Mouse (Mus musculus) intestine, embryonic 15.5 days (tissue): ENCODE measurements at regions not wholly inside any gene's neighbourhood (a gene's known extent, or its start where the extent isn't known, plus 50 kb on each side); places are given as distances from the start of the nearest gene placed in this dataset.
A peak's percentile ranks its signal among the peaks of the same experiment; 100 is the strongest.
"Not testable (repeated sequence)": the region's sequence is repeated elsewhere in the genome, so short reads cannot be mapped to it uniquely, and the experiment has no call there.

Source experiments
- ATAC-seq: fragments of 200-750 bp; cut with Nextera tagmentation; 2 replicates; pipeline ENCODE4 v1.8.0; 2017; ENCODE audit warnings: moderate TSS enrichment, moderate library complexity
- H3K27ac ChIP-seq: fragments of 300-500 bp; sonication (generic); 2 replicates; pipeline ENCODE4 v1.5.1; 2015; ENCODE audit warnings: mild to moderate bottlenecking, inconsistent platforms
- H3K27me3 ChIP-seq: fragments of 300-500 bp; sonication (generic); replicated peaks from 2 replicates; pipeline ENCODE4 v1.6.1; 2015; ENCODE audit warnings: inconsistent platforms
- H3K36me3 ChIP-seq: fragments of 300-500 bp; sonication (generic); 2 replicates; pipeline ENCODE4 v1.6.1; 2015; ENCODE audit warnings: inconsistent platforms
- H3K4me1 ChIP-seq: fragments of 300-500 bp; sonication (generic); replicated peaks from 2 replicates; pipeline ENCODE4 v1.6.1; 2015; ENCODE audit warnings: inconsistent platforms
- H3K4me2 ChIP-seq: fragments of 300-500 bp; sonication (generic); replicated peaks from 2 replicates; pipeline ENCODE4 v1.6.1; 2015; ENCODE audit warnings: mild to moderate bottlenecking, inconsistent platforms
- H3K4me3 ChIP-seq: fragments of 300-500 bp; sonication (generic); replicated peaks from 2 replicates; pipeline ENCODE4 v1.5.1; 2015; ENCODE audit warnings: inconsistent platforms
- H3K9ac ChIP-seq: fragments of 300-500 bp; sonication (generic); 2 replicates; pipeline ENCODE4 v1.6.1; 2015; ENCODE audit warnings: inconsistent platforms
- H3K9me3 ChIP-seq: fragments of 300-500 bp; sonication (generic); 2 replicates; pipeline ENCODE4 v1.6.1; 2016; ENCODE audit warnings: inconsistent platforms
- WGBS: fragments of 180-500 bp; shearing (Covaris S2); methylation state at CpG from one replicate; pipeline ENCODE4 v1.1.7; 2015; 5-methylcytosine and 5-hydroxymethylcytosine counted together

DNA sequence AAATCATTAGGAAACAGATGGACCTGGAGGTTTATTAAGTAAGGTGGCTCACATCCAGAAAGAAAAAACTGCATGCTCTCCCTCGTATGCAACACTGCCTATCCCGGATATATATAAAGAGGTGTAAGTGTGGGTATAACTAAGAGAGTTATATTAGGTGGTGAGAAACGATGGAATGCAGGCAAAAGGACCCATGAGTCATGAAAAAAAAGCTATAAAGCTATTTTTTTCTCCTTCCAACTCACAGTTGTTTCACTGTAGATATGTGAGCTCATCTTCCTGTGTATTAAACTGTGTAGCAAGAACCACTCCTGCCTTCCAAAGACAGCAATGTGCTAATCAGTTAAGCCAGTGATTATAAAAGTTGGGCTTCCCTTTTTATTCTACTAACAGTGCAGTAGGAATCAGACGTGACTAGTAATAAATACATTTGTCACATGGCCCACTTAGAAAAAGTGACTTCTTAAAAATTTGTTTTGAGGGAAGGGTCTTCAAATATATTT is 51.4 kb upstream of the Bdh1 start:
- not testable (repeated sequence) for H3K4me3 ChIP-seq, ATAC-seq, H3K4me1 ChIP-seq, H3K9me3 ChIP-seq, H3K4me2 ChIP-seq, H3K27me3 ChIP-seq, H3K36me3 ChIP-seq, H3K9ac ChIP-seq, H3K27ac ChIP-seq
- 66% methylated on average over 4 of the region's 4 CpGs for WGBS

DNA sequence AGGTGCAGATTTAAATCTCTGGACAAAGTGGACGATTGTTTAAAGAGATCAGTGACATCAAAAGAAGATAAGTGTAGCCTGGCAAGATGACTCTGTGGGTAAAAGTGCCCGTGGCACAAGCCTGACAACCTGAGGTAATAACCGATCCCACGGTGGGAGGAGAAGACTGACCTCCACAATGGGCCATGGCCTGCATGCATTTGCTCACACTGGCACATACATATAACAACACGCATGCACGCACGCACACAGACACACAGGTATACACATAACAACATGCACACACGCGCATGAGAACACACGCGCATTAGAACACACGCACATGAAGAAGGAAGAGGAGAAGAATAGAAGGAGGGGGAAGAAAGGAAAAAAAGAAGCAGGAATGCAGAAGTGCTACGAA is 52.2 kb upstream of the Bdh1 start:
- WGBS: 91% methylated on average over 13 of the region's 13 CpGs
- Histone ChIP-seq H3K27me3 (no peaks in the 10 kb centered on the region), H3K36me3 (no peaks in the 10 kb centered on the region), H3K4me2 (no peak overlapping the region), H3K27ac (no peak overlapping the region), H3K4me1 (no peaks in the 10 kb centered on the region), H3K9me3 (no peaks in the 10 kb centered on the region), H3K4me3 (no peak overlapping the region), H3K9ac (no peak overlapping the region)
- no peak for ATAC-seq

DNA sequence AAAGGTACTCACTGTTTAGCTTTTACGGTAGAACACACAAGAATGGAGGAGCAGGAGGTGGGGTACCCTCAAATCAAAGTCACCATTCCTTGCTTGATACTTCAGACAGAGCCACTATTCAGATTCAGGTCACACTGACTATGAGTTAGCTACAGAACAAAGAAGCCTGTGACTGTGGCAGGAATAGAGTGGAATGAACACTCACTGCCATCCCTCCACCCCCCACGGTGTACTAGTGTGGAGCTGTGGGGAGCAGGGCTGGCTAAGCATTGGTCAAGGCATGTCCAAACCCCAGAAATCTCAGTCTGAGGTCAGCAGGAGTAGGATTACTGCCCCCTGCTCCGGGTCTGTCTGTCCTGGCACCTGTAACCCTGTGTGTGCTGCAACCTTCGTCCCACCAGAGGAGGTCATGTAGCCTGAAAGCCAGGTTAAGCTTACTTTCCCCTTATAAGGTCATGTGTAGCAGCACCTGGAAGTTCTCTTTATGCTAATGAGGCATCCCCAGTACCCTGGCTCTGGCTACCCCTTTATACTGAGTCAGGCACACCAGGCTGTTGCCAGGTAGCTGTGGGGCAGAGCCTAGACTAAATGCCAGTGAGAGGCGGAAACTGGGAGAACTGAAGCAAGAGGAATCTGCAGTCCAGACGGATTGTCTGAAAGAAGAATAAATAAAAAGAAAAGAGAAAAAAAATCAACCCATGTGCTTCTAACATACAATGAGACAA is 53.1 kb upstream of the Apod start:
- H3K27ac ChIP-seq: no peak overlapping the region
- no peak overlapping the region for H3K4me2 ChIP-seq
- 73% methylated on average over 6 of the region's 6 CpGs for whole genome bisulfite sequencing
- H3K9ac ChIP-seq: no peak overlapping the region
- H3K36me3 ChIP-seq: no peaks in the 10 kb centered on the region
- H3K27me3 ChIP-seq: no peaks in the 10 kb centered on the region
- no peak overlapping the region for H3K4me3 ChIP-seq
- no peaks in the 10 kb centered on the region for H3K9me3 ChIP-seq
- ATAC-seq: no peak
- no peaks in the 10 kb centered on the region for H3K4me1 ChIP-seq

DNA sequence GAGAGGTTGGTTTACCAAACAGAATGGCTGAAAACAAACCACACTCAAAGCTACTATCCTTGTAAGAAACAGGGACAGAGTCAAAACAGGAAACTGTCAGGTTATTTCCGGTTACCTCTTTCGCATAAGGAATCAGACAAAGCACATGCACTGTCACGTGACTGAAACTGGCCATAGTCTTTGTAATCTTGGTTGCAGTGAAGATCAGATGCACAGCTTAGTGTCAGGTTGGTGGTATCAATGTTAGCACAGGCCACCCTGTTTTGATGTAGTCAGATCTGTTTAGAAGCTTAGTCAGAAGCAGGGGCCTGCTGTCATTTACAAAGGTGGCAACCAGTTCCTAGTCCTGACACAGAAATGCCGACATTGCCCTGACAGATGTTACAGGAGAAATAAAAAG is 51.4 kb upstream of the Apod start:
- no peaks in the 10 kb centered on the region for H3K27me3 ChIP-seq
- H3K36me3 ChIP-seq: no peaks in the 10 kb centered on the region
- no peak overlapping the region for H3K27ac ChIP-seq
- H3K9me3 ChIP-seq: no peaks in the 10 kb centered on the region
- no peak overlapping the region for H3K4me3 ChIP-seq
- no peak overlapping the region for H3K4me2 ChIP-seq
- no peak for ATAC-seq
- no peak overlapping the region for H3K9ac ChIP-seq
- 81% methylated on average over 4 of the region's 4 CpGs for WGBS
- no peaks in the 10 kb centered on the region for H3K4me1 ChIP-seq

DNA sequence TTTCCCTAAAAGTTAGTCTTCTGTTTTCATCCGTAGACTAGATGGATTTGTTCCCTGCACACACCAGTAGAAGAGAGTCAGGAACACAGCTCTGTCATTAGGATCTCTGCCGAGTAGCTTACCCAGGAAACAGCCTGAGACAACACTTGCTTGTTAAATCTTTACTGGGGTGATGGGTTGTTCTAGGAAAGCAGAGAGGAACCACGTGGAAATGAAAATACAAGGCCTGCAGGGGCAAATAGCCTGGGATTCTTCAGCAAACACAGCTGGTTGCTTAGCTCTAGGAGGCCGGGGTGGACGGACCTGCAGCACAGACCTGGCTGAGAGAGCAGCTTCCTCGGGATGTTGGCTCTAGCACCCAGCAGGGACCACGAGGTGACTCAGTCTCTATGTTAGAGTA is 49.9 kb upstream of the Apod start:
- Histone ChIP-seq H3K9me3 (no peaks in the 10 kb centered on the region), H3K4me3 (no peak overlapping the region), H3K36me3 (no peaks in the 10 kb centered on the region), H3K4me2 (no peak overlapping the region), H3K4me1 (0 out of 2 replicates have a peak, but pooled peaks cover 5% of the 10 kb centered on the region), H3K9ac (no peak overlapping the region), H3K27ac (peak overlapping the region; percentile 78), H3K27me3 (no peaks in the 10 kb centered on the region)
- peak; percentile 34 for ATAC-seq
- 28% methylated on average over 7 of the region's 7 CpGs for WGBS
